Mouse (Mus musculus) ES-Bruce4 (cell line): ENCODE data around the gene Grk1. TPM values are rescaled to one million over a fixed set of nuclear protein-coding genes. Genes with fewer than 3 reads are reported as not detected.

Source experiments
- H3K27ac ChIP-seq: 2 replicates; pipeline ENCODE4 v1.5.1; 2012; ENCODE audit warnings: low read length, inconsistent platforms; ENCODE audit not compliant: insufficient read depth
- H3K27me3 ChIP-seq: 2 replicates; pipeline ENCODE4 v1.6.1; 2012; ENCODE audit warnings: mild to moderate bottlenecking, low read length, inconsistent platforms; ENCODE audit not compliant: control insufficient read depth, poor library complexity, insufficient read depth, severe bottlenecking
- H3K36me3 ChIP-seq: 2 replicates; pipeline ENCODE4 v1.6.1; 2012; ENCODE audit warnings: inconsistent platforms, mild to moderate bottlenecking, low read length, moderate library complexity; ENCODE audit not compliant: control insufficient read depth, poor library complexity, insufficient read depth, severe bottlenecking
- H3K4me1 ChIP-seq: one replicate; pipeline ENCODE4 v1.8.1; 2011; ENCODE audit warnings: low read length; ENCODE audit not compliant: control insufficient read depth, insufficient read depth
- H3K4me3 ChIP-seq: 2 replicates; pipeline ENCODE4 v1.5.1; 2011; ENCODE audit warnings: low read depth, mild to moderate bottlenecking, low read length
- H3K9ac ChIP-seq: 2 replicates; pipeline ENCODE4 v1.6.1; 2012; ENCODE audit warnings: low read depth, mild to moderate bottlenecking, inconsistent platforms; ENCODE audit not compliant: poor library complexity, severe bottlenecking
- H3K9me3 ChIP-seq: replicated peaks from 2 replicates; pipeline ENCODE4 v1.6.1; 2012; ENCODE audit warnings: mild to moderate bottlenecking, low read length, inconsistent platforms; ENCODE audit not compliant: control insufficient read depth, poor library complexity, insufficient read depth, severe bottlenecking
- CTCF ChIP-seq: IDR thresholded peaks from one replicate; pipeline ENCODE4 v1.8.1; 2011; ENCODE audit warnings: low read depth, low read length
- EP300 ChIP-seq: IDR thresholded peaks from 2 replicates; pipeline ENCODE4 v1.6.1; 2011; ENCODE audit warnings: low read depth, low read length; ENCODE audit not compliant: insufficient read depth
- POLR2A ChIP-seq: IDR thresholded peaks from one replicate; pipeline ENCODE4 v1.8.1; 2011; ENCODE audit warnings: low read length; ENCODE audit not compliant: insufficient read depth
- polyA plus RNA-seq: library from polyadenylated mRNA; stranded (reverse); fragments of >200 nt; gene quantifications from 2 replicates; pipeline ENCODE4 v1.2.4, GENCODE M21; 2011; ENCODE audit warnings: low read depth; ENCODE audit not compliant: missing spikeins, insufficient read depth, insufficient read length

Gene Grk1
- polyA plus RNA-seq, 1 experiment = not detected

- H3K27ac ChIP-seq = no peak overlapping the region
- no peaks in the 10 kb centered on the region for H3K36me3 ChIP-seq
- H3K4me3 ChIP-seq = no peak overlapping the region
- H3K4me1 ChIP-seq = no peaks in the 10 kb centered on the region
- no peak for TF ChIP-seq CTCF
- no peak for TF ChIP-seq POLR2A
- no peak for TF ChIP-seq EP300
- no peak overlapping the region for H3K9ac ChIP-seq
- H3K27me3 ChIP-seq = no peaks in the 10 kb centered on the region
- no peaks in the 10 kb centered on the region for H3K9me3 ChIP-seq
These were observed 25.5 kb downstream of the Grk1 start for GRCm38 (mm10) chr8:13430412-13430811.

- H3K36me3 ChIP-seq = no peaks in the 10 kb centered on the region
- H3K9ac ChIP-seq = no peak overlapping the region
- H3K4me1 ChIP-seq = no peaks in the 10 kb centered on the region
- TF ChIP-seq CTCF (no peak), EP300 (no peak), POLR2A (no peak)
- H3K27ac ChIP-seq = no peak overlapping the region
- no peaks in the 10 kb centered on the region for H3K9me3 ChIP-seq
- H3K4me3 ChIP-seq = no peak overlapping the region
- H3K27me3 ChIP-seq = no peaks in the 10 kb centered on the region
These were observed 26.0 kb downstream of the Grk1 start for GRCm38 (mm10) chr8:13430866-13431265.

GRCm38 (mm10) chr8:13433130-13433529 lies 28.2 kb downstream of the Grk1 start:
- Histone ChIP-seq H3K4me1 (no peaks in the 10 kb centered on the region), H3K36me3 (no peaks in the 10 kb centered on the region), H3K27me3 (no peaks in the 10 kb centered on the region), H3K9ac (no peak overlapping the region), H3K9me3 (no peaks in the 10 kb centered on the region), H3K4me3 (no peak overlapping the region), H3K27ac (no peak overlapping the region)
- TF ChIP-seq EP300 (no peak), POLR2A (no peak), CTCF (no peak)

- H3K27me3 ChIP-seq = no peaks in the 10 kb centered on the region
- no peak within 1 kb of the TSS for H3K4me3 ChIP-seq
- TF ChIP-seq POLR2A (no peak), EP300 (no peak), CTCF (no peak)
- H3K9me3 ChIP-seq = no peaks in the 10 kb centered on the region
- no peaks in the 10 kb centered on the region for H3K4me1 ChIP-seq
- H3K27ac ChIP-seq = no peak within 1 kb of the TSS
- no peaks in the 10 kb centered on the region for H3K36me3 ChIP-seq
- no peak within 1 kb of the TSS for H3K9ac ChIP-seq
These were observed 30.0 kb downstream of the Grk1 start, which contains the start of gene Tmem255b for GRCm38 (mm10) chr8:13434889-13435288. Tmem255b (plus strand) TSS chr8:13435189.

GRCm38 (mm10) chr8:13436052-13436451 lies 31.2 kb downstream of the Grk1 start:
- H3K4me3 ChIP-seq = no peak overlapping the region
- no peaks in the 10 kb centered on the region for H3K9me3 ChIP-seq
- H3K27ac ChIP-seq = no peak overlapping the region
- H3K9ac ChIP-seq = no peak overlapping the region
- TF ChIP-seq POLR2A = no peak
- TF ChIP-seq EP300 = no peak
- TF ChIP-seq CTCF = no peak
- no peaks in the 10 kb centered on the region for H3K4me1 ChIP-seq
- H3K27me3 ChIP-seq = no peaks in the 10 kb centered on the region
- no peaks in the 10 kb centered on the region for H3K36me3 ChIP-seq

GRCm38 (mm10) chr8:13437531-13437930 lies 32.6 kb downstream of the Grk1 start:
- no peaks in the 10 kb centered on the region for H3K27me3 ChIP-seq
- no peak for TF ChIP-seq POLR2A
- TF ChIP-seq CTCF = no peak
- TF ChIP-seq EP300 = no peak
- H3K36me3 ChIP-seq = no peaks in the 10 kb centered on the region
- no peak overlapping the region for H3K27ac ChIP-seq
- no peak overlapping the region for H3K4me3 ChIP-seq
- no peaks in the 10 kb centered on the region for H3K9me3 ChIP-seq
- no peak overlapping the region for H3K9ac ChIP-seq
- H3K4me1 ChIP-seq = no peaks in the 10 kb centered on the region

GRCm38 (mm10) chr8:13442152-13442551 lies 37.3 kb downstream of the Grk1 start:
- no peak overlapping the region for H3K4me3 ChIP-seq
- H3K4me1 ChIP-seq = no peaks in the 10 kb centered on the region
- no peaks in the 10 kb centered on the region for H3K27me3 ChIP-seq
- H3K9ac ChIP-seq = no peak overlapping the region
- H3K36me3 ChIP-seq = no peaks in the 10 kb centered on the region
- H3K27ac ChIP-seq = no peak overlapping the region
- no peaks in the 10 kb centered on the region for H3K9me3 ChIP-seq
- no peak for TF ChIP-seq EP300
- no peak for TF ChIP-seq POLR2A
- no peak for TF ChIP-seq CTCF
